Mouse (Mus musculus) natural killer cell, adult 2 months (primary cell): ENCODE results near the gene Gm2115.

Experiments
- DNase-seq, 2 experiments: peaks; one replicate each; pipeline ENCODE4 v3.0.0; 2022; ENCODE audit warnings: low spot score in 2 of 2

Gene Gm2115

DNA sequence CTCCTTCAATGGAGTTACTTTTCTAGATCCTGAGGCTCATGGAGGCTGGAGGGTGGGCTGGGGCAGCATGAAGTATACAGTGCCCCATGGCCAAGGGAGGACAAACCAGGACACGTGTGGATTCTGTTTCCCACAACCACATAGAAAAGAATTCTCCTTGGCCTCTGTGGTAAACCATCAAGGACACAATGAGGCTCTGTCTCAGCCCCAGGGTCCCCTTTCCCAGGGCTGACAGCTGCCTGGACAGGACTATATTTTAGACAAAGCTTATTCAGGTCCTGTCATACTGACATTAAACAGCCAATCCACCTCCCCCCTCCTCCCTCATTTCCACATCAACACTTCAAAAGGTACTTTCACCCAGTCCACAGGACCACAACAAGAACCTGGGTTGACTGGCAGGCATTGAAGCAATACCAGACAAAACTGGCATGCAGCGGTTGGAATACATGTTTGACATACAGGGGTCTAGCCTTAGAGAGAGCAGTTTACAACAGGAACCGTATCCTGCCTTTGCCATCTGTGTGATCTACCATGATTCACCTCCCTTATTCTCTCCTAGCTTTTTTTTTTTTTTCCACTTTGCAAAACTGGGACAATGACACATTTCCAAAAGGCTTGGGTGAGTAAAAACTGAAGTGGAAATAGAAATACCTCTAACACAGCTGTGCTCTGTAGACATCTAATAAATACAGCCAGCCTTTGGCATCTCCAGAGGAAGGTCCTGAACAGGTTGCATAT is 57.8 kb downstream of the Gm2115 start:
- DNase-seq: no peak

DNA sequence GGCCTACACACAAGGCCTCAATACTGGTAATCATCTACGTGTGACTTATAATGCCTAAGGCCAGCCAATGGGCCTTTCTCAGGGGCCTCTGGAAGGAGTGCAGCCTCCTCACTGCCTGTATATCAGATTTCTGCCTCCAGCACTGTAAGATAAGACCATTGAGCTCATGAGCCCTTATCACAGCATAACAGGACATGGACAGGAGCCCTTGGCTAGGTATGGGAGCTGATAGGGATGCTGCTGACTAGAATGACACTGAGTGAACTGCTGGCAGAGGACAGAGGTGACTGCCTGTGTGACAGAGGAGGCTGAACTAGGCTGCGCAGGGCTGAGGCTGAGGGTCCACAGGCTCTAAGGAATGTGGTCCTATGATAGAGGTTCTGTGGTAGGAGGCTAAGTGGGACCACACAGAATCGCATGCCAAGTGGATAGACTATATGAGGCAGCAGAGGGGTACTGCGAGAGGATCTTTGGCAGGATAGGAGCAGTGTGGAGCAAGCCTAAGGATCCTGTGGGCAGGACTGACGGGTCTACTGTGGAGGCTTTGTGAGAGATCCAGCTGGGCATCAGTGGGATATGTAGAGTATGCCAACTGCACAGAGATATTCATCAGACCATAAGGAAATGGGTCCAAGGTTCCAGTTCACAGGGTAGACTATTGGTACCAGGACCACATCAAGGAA is 58.5 kb downstream of the Gm2115 start:
- DNase-seq: no peak

DNA sequence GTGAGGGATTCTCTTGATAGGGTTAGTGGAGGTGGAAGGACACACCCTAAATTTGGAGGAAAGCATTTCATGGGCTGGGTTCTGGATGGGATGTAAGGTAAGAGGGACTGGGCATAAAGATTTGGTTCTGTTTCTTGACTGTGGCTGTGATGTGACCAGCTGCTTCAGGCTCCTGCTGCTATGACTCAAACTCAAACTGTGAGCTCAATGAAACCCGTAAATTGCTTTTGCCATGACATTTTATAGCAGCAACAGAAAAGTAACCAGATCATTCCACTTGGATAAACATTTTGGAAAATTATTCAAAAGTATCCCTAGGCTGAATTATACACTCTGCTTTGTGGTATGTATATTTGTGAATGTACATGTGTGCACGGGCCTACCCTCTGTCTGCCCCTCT is 61.9 kb downstream of the Gm2115 start:
- no peak for DNase-seq

DNA sequence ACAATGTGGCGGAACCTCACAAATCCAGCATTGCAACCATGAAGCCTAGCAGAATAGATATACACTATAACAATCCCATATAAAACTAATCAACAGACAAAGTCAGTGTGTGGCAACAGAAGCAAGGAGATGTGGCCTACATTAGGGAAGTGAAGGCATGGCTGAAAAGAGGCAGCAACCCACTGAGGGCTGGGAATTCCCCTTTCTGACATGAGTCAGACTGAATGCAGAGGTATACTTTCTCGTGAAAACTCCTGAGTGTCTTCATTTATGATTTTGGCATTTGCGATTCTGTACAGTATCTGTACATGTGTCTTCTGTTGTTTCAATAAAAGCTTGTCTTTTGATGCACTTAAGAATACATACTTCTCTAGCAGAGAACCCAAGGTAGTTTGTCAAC is 62.6 kb downstream of the Gm2115 start:
- DNase-seq: no peak

DNA sequence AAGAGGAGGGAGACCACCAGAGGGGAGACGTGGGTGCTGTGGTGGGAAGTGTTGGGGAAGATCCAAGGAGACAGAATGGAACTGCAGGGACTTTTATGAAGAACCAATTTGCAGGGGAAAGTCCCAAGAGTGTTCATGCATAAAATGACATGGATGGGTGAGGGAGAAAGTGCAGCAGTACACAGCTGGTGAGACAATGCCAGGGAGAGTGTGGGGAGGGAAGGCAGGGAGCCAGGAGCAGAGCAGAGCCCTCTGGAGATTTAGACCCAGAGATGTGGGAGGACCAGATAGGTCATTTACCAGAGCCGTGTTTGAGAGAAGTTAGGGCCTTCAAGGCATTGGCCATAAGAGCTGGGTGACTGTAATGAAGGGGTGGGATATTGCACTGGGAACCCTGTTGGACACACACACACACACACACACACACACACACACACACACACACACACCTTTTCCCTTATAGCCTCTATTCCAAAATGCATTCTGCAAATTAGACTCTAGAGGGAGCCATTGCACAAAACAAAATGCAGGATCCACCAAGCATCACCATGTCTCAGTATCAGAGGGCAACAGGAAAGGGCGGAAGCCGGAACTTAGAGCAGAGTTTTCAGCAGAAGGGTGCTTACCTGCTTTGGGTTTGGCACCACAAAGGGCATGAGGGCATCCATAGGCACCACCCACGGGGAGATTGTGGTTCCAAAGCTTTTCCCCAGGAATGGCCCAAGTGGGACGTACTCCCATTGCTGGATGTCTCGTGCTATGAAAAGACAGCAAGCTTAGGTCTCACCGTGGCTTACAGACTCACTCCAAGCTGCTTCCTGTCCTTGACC is 65.5 kb downstream of the Gm2115 start:
- DNase-seq: peak; percentile 21 to 38

DNA sequence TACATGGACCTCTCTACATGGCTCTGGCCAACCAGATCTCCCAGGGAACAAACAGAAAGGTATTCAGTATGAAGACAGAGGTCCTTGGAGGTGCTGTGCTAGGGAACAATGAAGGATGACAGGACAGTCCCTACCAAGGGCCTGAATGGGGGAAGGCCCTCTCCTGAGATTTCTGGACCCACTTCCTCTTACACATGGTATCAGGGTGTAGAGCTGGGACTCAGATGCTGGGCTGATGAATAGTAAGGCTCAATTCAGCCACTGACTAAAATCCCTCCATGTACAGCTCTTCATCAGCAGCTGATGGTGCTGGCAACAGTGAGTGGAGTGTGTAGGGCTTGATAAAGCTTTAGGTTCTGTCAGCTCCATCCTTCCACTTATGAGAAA is 66.2 kb downstream of the Gm2115 start:
- no peak for DNase-seq

DNA sequence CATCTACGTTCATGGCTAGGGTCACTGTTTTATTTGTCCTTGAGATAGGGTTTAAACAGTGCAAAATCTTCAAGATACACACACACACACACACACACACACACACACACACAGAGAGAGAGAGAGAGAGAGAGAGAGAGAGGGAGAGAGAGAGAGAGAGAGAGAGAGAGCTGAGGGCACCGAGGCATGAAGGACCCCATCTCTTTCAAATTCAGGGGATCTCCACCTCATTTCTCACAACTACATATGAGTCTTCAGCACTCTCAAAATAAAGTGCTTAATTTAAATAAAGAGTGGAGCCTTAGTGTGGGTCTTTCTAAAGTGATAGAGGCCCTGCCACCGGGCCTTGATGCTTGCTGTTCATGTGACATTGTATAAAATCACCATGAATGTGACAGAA is 67.2 kb downstream of the Gm2115 start:
- no peak for DNase-seq

DNA sequence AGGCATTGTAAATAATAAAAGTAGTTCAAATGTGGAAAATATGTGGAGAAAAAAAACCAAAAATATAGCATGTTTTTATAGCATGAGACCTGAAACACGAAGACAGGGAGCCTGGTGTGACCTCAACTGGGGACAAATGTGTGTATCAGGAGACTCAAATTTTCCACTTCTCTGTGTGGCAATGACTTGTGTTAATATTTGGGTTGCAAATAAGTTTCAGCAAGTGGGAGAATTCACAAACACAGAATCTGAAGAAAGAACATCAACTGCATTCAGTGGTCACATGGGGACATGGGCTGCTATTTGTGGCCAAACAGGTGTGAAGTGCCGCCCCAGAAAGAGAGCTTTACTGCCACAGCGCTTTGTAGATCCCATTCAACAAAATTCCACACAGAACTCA is 67.9 kb downstream of the Gm2115 start:
- DNase-seq: no peak

DNA sequence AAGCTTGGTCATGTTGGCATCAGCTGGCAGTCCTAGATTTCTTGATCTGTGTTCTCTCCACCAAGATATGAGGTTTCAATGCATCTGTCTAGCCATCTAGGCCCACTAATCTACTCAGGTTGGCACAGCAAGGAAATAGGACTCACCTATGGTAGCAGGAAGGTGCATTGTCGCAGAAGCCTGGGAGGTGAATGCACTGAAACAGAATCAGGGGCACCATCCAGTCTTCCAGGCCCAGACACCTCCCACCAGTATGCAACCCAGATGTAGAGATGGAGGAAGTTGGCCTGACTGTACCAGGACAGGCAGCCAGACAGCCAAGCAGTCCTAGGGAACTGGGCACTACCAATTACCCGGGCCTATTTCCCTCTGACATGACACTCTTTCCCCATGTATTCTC is 71.9 kb downstream of the Gm2115 start:
- DNase-seq: no peak

DNA sequence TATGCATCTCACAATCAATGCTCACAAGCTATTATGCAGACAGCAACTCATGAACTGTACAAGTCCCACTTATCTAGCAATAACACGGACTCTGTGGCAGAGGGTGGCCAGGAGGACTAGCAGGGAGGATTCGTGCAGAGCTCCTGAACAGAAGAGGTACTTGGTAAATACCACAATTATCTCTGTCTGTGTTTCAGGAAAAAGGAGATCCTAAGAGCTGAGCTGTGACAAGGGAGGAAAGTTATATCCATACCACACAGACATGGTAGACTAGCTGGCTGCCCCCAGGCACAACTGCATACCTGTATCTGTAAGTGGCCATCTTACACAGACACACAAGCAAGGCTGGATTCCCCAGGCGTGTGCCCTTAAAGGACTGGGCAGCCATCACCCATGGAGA is 72.6 kb downstream of the Gm2115 start:
- DNase-seq: no peak

DNA sequence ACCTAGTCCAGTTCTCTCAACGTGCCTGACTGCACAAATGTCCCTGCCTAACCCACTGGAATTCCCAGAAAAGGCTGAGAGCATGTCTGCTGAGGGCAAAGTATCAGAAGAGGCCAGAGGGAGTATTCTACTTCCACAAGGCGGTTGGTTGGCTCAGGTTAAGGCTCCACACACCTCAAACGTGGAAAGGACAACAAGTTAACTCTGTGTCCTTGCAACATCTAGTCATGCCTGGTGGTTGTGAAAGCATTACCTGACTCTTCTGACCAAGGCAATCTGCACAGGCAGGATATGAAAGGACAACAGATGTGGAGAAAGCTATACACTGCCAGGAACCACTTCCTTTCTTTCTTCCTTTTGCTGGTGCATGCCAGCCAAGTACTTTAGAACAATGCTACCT is 75.7 kb downstream of the Gm2115 start:
- no peak for DNase-seq

DNA sequence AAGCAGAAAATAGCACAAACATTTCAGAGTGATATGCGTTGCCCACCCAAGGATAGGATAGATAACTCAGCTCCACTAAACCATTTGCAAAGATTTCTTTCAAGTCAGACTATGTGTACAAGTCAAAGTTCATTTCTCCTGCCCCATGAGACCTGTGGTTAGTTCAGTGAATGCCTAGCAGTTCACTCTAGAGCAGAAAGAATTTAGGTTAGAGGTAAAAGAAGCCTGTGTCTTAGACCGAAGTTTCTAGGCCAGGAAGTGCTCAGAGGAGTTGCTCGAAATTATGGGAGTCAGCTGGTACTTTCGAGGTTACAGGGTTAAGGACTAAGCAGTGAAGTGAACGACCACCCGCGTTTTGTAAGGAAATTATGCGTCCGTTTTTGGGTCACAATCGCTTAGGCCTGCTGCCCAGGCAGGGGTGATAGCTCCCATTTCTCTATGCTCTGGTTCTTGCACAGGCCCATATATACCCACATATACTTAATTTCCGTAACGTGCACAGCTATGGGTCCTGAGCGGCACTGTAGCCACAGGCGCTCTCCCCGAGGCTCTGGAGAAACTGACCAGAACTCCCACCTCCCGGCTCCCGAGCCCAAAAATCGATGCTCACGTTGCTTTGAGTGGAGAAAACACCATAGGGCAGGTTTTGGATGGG is 76.4 kb downstream of the Gm2115 start:
- no peak for DNase-seq

DNA sequence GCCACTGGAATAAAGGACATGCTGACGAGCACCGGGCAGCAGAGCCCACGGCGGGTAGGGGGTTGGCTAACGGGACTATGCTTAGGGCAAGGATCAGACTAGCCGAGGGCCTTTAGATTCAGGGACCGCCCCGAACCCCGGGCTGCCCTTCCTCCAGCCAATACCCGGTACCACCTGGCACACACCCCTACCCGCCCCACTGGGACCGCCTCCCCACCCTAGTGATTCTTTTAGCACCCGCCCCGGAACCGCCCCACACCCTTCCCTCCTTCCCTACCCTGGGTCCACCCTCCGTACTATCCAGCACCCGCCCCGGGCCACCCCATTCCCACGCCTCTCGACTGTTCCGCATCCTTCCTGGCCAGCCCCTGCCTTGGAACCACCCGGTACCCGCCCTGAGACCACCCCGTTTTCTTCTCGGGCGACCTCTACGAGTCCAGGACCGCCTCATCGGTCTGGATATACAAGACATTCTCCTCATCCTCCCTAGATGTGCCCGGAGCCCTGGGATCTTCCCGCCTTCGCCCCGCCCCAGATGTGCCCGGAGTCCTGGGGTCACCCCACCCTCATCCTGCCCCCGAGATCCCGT is 77.0 kb downstream of the Gm2115 start:
- DNase-seq: peak in 1 of 2 experiments; percentile 21

DNA sequence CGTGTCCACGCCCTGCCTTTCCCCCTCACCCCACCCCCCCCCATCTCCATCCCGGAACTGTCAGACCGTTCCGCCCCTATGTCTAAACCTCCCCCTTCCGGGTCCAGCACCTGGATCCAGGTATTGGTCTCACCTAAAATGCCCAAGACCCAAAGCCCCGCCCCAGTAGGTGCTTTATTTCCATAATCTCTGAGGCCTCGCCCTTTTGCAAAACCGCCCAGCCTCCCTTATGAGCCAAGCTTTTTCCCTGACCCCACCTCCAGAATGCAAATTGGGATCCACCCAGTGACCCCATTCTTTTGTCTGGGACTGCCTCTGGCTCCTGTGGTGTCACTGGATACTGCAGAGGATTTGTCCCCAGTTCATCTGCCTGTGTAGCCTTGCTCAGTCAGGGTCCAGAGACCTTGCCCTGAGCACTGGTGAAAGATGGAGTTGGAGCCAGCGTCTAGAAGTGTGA is 77.6 kb downstream of the Gm2115 start, which contains the start of gene Fah:
Gene Fah, minus strand, starts transcription at position 430 of the 457 bp plus-strand sequence.
- DNase-seq: no peak

DNA sequence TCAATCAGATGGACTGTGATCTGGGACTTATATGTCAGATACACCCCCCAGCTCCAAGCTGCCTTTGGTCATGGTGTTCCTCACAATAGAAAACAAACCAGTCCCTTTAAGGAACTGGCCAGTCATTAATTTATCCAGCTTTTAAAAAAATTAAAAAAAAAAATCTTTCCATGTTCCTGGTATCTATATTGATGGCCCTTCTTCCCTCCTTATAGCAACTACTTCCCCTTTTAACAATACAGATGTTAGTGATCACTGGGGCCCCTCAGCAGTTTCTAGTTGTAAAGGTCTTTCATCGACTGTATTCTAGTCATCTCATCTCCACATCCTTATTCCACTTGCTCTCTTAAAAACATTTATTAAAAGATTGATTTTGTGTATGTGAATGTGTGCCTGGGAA is 82.9 kb downstream of the Gm2115 start:
- DNase-seq: no peak

DNA sequence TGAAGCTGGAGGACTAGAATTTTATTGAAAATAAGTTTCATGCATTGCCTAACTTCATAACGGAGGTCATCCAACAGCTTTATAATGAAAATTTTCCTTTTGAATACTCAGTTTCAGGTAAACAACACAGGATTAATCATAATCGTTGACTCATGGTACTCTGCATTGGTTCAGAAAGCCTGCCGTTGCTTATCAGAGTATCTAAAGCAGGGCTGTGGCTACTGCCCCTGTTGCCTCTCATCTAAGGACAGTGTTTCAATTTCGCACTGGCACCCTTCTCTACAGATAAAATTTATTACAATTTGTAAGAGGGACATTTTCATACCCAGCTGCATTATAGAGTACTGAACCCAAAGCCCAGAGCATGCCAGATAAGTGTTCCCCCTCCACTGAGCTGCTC is 83.7 kb downstream of the Gm2115 start:
- DNase-seq: no peak

DNA sequence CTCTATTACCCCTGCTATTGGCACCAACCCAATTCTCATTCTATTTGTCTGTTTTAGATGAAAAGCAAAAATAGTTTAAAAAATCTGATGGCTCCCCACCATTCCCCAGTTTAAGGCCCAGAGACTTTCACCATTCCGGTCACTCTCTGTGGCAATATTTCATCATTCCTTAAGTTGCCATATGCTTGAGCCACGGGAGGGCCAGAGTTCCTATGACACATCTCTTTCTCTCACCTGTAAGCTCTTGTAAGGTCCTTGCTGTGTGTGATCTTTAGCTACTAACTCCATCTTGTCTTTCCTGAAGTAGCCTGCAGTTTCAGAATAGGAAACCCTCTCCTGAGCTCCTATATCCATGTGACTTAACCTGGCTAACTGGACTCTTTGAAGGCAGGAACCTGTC is 90.2 kb downstream of the Gm2115 start:
- no peak for DNase-seq

DNA sequence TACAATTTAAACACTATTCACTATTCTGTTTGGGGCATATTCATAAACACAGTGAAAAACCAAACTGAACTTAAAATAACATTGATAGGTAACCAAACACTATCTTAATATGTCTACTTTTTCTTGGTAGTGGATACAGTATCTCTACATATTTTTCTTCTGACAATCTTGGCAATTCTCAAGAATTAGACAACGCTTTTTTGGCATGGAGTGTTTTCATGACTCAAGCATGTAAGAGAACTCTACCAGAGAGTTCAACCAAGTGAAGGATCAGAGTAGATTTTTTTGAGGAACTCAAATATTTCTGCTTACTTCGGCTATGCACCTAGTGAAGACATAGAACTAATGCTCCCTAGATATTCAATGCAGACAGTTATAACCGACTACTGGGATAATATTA is 92.2 kb downstream of the Gm2115 start:
- DNase-seq: no peak

DNA sequence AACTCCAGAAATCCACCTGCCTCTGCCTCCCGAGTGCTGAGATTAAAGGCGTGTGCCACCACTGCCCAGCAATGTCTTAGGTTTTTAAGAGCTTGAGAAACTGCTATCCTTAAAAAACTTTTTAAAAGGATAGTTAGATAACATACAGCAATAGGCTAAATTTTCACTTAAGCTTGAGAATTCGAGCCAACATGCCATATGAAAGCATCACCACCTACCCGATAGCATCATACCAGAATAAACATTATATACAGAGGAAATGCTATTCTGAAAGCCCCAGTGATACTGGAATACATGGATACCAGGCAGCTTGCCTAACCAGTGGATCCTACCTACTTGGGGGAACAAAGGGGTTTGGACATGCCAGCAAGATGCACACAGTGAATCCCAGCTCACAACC is 95.0 kb downstream of the Gm2115 start:
- DNase-seq: no peak

DNA sequence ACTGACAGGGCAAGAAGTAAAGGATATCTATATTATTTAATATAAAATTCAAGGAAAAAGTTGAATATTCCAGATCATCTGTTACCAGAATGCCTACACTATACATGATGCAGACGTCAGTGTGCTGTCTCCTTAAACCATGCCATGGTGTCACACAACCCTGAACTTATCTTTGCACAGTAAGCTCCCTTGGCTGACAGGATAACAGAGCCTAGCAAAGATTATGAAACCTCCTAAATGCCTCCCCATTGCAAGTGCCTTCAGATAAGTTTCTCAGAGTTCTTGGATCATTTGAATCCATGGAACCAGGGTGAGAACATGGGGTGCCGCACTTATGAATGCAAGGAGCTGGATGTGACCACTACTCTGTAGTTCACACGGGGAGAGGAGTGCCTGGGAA is 103.1 kb downstream of the Gm2115 start:
- no peak for DNase-seq
